Mouse (Mus musculus): ENCODE data around the gene Olfr969. TPM values are rescaled to one million over a fixed set of nuclear protein-coding genes. Genes with fewer than 3 reads are reported as not detected.
"Not testable (repeated sequence)": the region's sequence is repeated elsewhere in the genome, so short reads cannot be mapped to it uniquely, and the experiment has no call there.

Olfr969 gene
- not detected in 2 replicates for polyA plus RNA-seq (2015; fragmentation: Nextera tagmentation; extraction: Ambion mirVana)

- no peaks in the 10 kb centered on the region for H3K36me3 ChIP-seq (ENCODE audit: control insufficient read depth, insufficient read depth, low read length)
- H3K27ac ChIP-seq (ENCODE audit: low read length), result no peak within 1 kb of the TSS
- no peak within 1 kb of the TSS for H3K4me3 ChIP-seq (ENCODE audit: low read length)
- 71% methylated on average over 2 of the region's 2 CpGs for WGBS
- no peaks in the 10 kb centered on the region for H3K4me1 ChIP-seq (ENCODE audit: control insufficient read depth, insufficient read depth, low read length)
- no peak for ATAC-seq
- H3K27me3 ChIP-seq (replicated peaks; ENCODE audit: control insufficient read depth, insufficient read depth, low read length), result no peaks in the 10 kb centered on the region
- no peak within 1 kb of the TSS for H3K4me2 ChIP-seq (ENCODE audit: low read depth, low read length)
- no peaks in the 10 kb centered on the region for H3K9me3 ChIP-seq (ENCODE audit: control insufficient read depth, low read length)
- H3K9ac ChIP-seq (ENCODE audit: low read depth, low read length), result no peak within 1 kb of the TSS
These were observed at the start of gene Olfr969 for GRCm38 (mm10) chr9:39790558-39790957. TSS of gene Olfr969 (plus strand) at chr9:39790945.

- no peaks in the 10 kb centered on the region for H3K36me3 ChIP-seq (ENCODE audit: control insufficient read depth, insufficient read depth, low read length)
- ATAC-seq, result no peak
These were observed 44.8 kb upstream of the Olfr969 start, which contains the start of gene Olfr967 for GRCm38 (mm10) chr9:39745949-39746348. TSS of gene Olfr967 (plus strand) at chr9:39746249.

GRCm38 (mm10) chr9:39746428-39746827 is 44.3 kb upstream of the Olfr969 start:
- WGBS, result 83% methylated on average over 1 of the region's 1 CpGs
- no peaks in the 10 kb centered on the region for H3K27me3 ChIP-seq (replicated peaks; ENCODE audit: control insufficient read depth, insufficient read depth, low read length)
- no peak overlapping the region for H3K9ac ChIP-seq (ENCODE audit: low read depth, low read length)
- H3K9me3 ChIP-seq (ENCODE audit: control insufficient read depth, low read length), result no peaks in the 10 kb centered on the region
- no peak overlapping the region for H3K27ac ChIP-seq (ENCODE audit: low read length)
- H3K4me3 ChIP-seq (ENCODE audit: low read length), result no peak overlapping the region
- ATAC-seq, result no peak
- H3K4me2 ChIP-seq (ENCODE audit: low read depth, low read length), result no peak overlapping the region
- H3K36me3 ChIP-seq (ENCODE audit: control insufficient read depth, insufficient read depth, low read length), result no peaks in the 10 kb centered on the region
- no peaks in the 10 kb centered on the region for H3K4me1 ChIP-seq (ENCODE audit: control insufficient read depth, insufficient read depth, low read length)

More at GRCm38 (mm10) chr9:39745949-39746348, 44.8 kb upstream of the Olfr969 start, which contains the start of gene Olfr967:
- no peaks in the 10 kb centered on the region for H3K9me3 ChIP-seq (ENCODE audit: control insufficient read depth, low read length)
- no peak within 1 kb of the TSS for H3K4me2 ChIP-seq (ENCODE audit: low read depth, low read length)
- no peak within 1 kb of the TSS for H3K9ac ChIP-seq (ENCODE audit: low read depth, low read length)
- no peaks in the 10 kb centered on the region for H3K27me3 ChIP-seq (replicated peaks; ENCODE audit: control insufficient read depth, insufficient read depth, low read length)
- H3K4me1 ChIP-seq (ENCODE audit: control insufficient read depth, insufficient read depth, low read length), result no peaks in the 10 kb centered on the region
- H3K4me3 ChIP-seq (ENCODE audit: low read length), result no peak within 1 kb of the TSS
- H3K27ac ChIP-seq (ENCODE audit: low read length), result no peak within 1 kb of the TSS

GRCm38 (mm10) chr9:39783153-39783552 is 7.6 kb upstream of the Olfr969 start, which contains the start of gene Olfr968:
TSS of gene Olfr968 (minus strand) at chr9:39783253.
- Histone ChIP-seq H3K27me3 (replicated peaks; ENCODE audit: control insufficient read depth, insufficient read depth, low read length) (no peaks in the 10 kb centered on the region), H3K36me3 (ENCODE audit: control insufficient read depth, insufficient read depth, low read length) (no peaks in the 10 kb centered on the region), H3K27ac (ENCODE audit: low read length) (no peak within 1 kb of the TSS), H3K9me3 (ENCODE audit: control insufficient read depth, low read length) (no peaks in the 10 kb centered on the region), H3K9ac (ENCODE audit: low read depth, low read length) (no peak within 1 kb of the TSS), H3K4me1 (ENCODE audit: control insufficient read depth, insufficient read depth, low read length) (no peaks in the 10 kb centered on the region), H3K4me2 (ENCODE audit: low read depth, low read length) (no peak within 1 kb of the TSS), H3K4me3 (ENCODE audit: low read length) (no peak within 1 kb of the TSS)
- WGBS, result 72% methylated on average over 1 of the region's 1 CpGs
- no peak for ATAC-seq

- Histone ChIP-seq H3K27ac (ENCODE audit: low read length) (no peak within 1 kb of the TSS), H3K9me3 (ENCODE audit: control insufficient read depth, low read length) (no peaks in the 10 kb centered on the region), H3K9ac (ENCODE audit: low read depth, low read length) (no peak within 1 kb of the TSS), H3K27me3 (replicated peaks; ENCODE audit: control insufficient read depth, insufficient read depth, low read length) (no peaks in the 10 kb centered on the region), H3K4me1 (ENCODE audit: control insufficient read depth, insufficient read depth, low read length) (no peaks in the 10 kb centered on the region), H3K4me3 (ENCODE audit: low read length) (no peak within 1 kb of the TSS), H3K36me3 (ENCODE audit: control insufficient read depth, insufficient read depth, low read length) (no peaks in the 10 kb centered on the region), H3K4me2 (ENCODE audit: low read depth, low read length) (no peak within 1 kb of the TSS)
- WGBS, result 80% methylated on average over 4 of the region's 4 CpGs
- no peak for ATAC-seq
These were observed 17.8 kb downstream of the Olfr969 start, which contains the start of gene Olfr970 for GRCm38 (mm10) chr9:39808560-39808959. TSS of gene Olfr970 (plus strand) at chr9:39808860.

- not testable (repeated sequence) for H3K27me3 ChIP-seq (replicated peaks; ENCODE audit: control insufficient read depth, insufficient read depth, low read length); H3K9ac ChIP-seq (ENCODE audit: low read depth, low read length); H3K36me3 ChIP-seq (ENCODE audit: control insufficient read depth, insufficient read depth, low read length); ATAC-seq; H3K4me3 ChIP-seq (ENCODE audit: low read length); H3K9me3 ChIP-seq (ENCODE audit: control insufficient read depth, low read length); H3K4me1 ChIP-seq (ENCODE audit: control insufficient read depth, insufficient read depth, low read length); H3K4me2 ChIP-seq (ENCODE audit: low read depth, low read length); H3K27ac ChIP-seq (ENCODE audit: low read length)
- 90% methylated on average over 1 of the region's 2 CpGs for WGBS
These were observed 45.8 kb downstream of the Olfr969 start, which contains the start of gene Olfr971 for GRCm38 (mm10) chr9:39836576-39836975. TSS of gene Olfr971 (plus strand) at chr9:39836876.

Other genes starting within 250 kb of the Olfr969 start
- not detected in 2 replicates for gene Olfr958, start 236.9 kb upstream of the Olfr969 start, polyA plus RNA-seq (2015; fragmentation: Nextera tagmentation; extraction: Ambion mirVana)
- gene Olfr959, start 215.4 kb upstream of the Olfr969 start, polyA plus RNA-seq (2015; fragmentation: Nextera tagmentation; extraction: Ambion mirVana), result not detected in 2 replicates
- 16.0 and 18.1 TPM in 2 replicates for gene AW551984, start 186.5 kb upstream of the Olfr969 start, polyA plus RNA-seq (2015; fragmentation: Nextera tagmentation; extraction: Ambion mirVana)
- gene Olfr148, start 180.3 kb upstream of the Olfr969 start, polyA plus RNA-seq (2015; fragmentation: Nextera tagmentation; extraction: Ambion mirVana), result not detected in 2 replicates
- gene Olfr960, start 169.6 kb upstream of the Olfr969 start, polyA plus RNA-seq (2015; fragmentation: Nextera tagmentation; extraction: Ambion mirVana), result not detected in 2 replicates
- not detected in 2 replicates for gene Olfr961, start 145.9 kb upstream of the Olfr969 start, polyA plus RNA-seq (2015; fragmentation: Nextera tagmentation; extraction: Ambion mirVana)
- not detected in 2 replicates for gene Olfr963, start 123.7 kb upstream of the Olfr969 start, polyA plus RNA-seq (2015; fragmentation: Nextera tagmentation; extraction: Ambion mirVana)
- not detected in 2 replicates for gene Olfr149, start 83.8 kb upstream of the Olfr969 start, polyA plus RNA-seq (2015; fragmentation: Nextera tagmentation; extraction: Ambion mirVana)
- not detected in 2 replicates for gene Olfr965, start 79.6 kb upstream of the Olfr969 start, polyA plus RNA-seq (2015; fragmentation: Nextera tagmentation; extraction: Ambion mirVana)
- not detected in 2 replicates for gene Olfr150, start 60.0 kb upstream of the Olfr969 start, polyA plus RNA-seq (2015; fragmentation: Nextera tagmentation; extraction: Ambion mirVana)
- not detected in 2 replicates for gene Olfr967, start 44.7 kb upstream of the Olfr969 start, polyA plus RNA-seq (2015; fragmentation: Nextera tagmentation; extraction: Ambion mirVana)
- not detected in 2 replicates for gene Olfr968, start 7.7 kb upstream of the Olfr969 start, polyA plus RNA-seq (2015; fragmentation: Nextera tagmentation; extraction: Ambion mirVana)
- not detected in 2 replicates for gene Olfr970, start 17.9 kb downstream of the Olfr969 start, polyA plus RNA-seq (2015; fragmentation: Nextera tagmentation; extraction: Ambion mirVana)
- gene Olfr971, start 45.9 kb downstream of the Olfr969 start, polyA plus RNA-seq (2015; fragmentation: Nextera tagmentation; extraction: Ambion mirVana), result not detected in 2 replicates
- not detected in 2 replicates for gene Olfr972, start 75.5 kb downstream of the Olfr969 start, polyA plus RNA-seq (2015; fragmentation: Nextera tagmentation; extraction: Ambion mirVana)
- gene Olfr229, start 116.4 kb downstream of the Olfr969 start, polyA plus RNA-seq (2015; fragmentation: Nextera tagmentation; extraction: Ambion mirVana), result not detected in 2 replicates
- gene Olfr974, start 146.6 kb downstream of the Olfr969 start, polyA plus RNA-seq (2015; fragmentation: Nextera tagmentation; extraction: Ambion mirVana), result not detected in 2 replicates
- gene Olfr975, start 161.1 kb downstream of the Olfr969 start, polyA plus RNA-seq (2015; fragmentation: Nextera tagmentation; extraction: Ambion mirVana), result not detected in 2 replicates
- not detected in 2 replicates for gene Olfr976, start 170.2 kb downstream of the Olfr969 start, polyA plus RNA-seq (2015; fragmentation: Nextera tagmentation; extraction: Ambion mirVana)
- not detected in 2 replicates for gene Olfr978, start 201.2 kb downstream of the Olfr969 start, polyA plus RNA-seq (2015; fragmentation: Nextera tagmentation; extraction: Ambion mirVana)
- not detected in 2 replicates for gene Olfr979, start 212.5 kb downstream of the Olfr969 start, polyA plus RNA-seq (2015; fragmentation: Nextera tagmentation; extraction: Ambion mirVana)
- gene Olfr980, start 218.6 kb downstream of the Olfr969 start, polyA plus RNA-seq (2015; fragmentation: Nextera tagmentation; extraction: Ambion mirVana), result not detected in 2 replicates
- not detected in 2 replicates for gene Olfr981, start 230.5 kb downstream of the Olfr969 start, polyA plus RNA-seq (2015; fragmentation: Nextera tagmentation; extraction: Ambion mirVana)